Comparison of ENCODE assay signal across 9 mouse cellular contexts in genomic region chr4:40868554-40869232, GRCm38 (mm10). TPM values are rescaled to one million over a fixed set of nuclear protein-coding genes. Genes with fewer than 3 reads are reported as not detected.
DNase-seq lines count a peak whose midpoint lies in the region; ATAC-seq lines count a peak whose summit lies in the region.
"Had no signal": no experiment of that assay in that cellular context is flagged by ENCODE, and none has a peak within 500 bp of the region (broad histone marks: within the 10 kb centered on the region; RNA-seq: fewer than 3 reads in every experiment).

No protein-coding gene starts in this region.

- H3K9me3 ChIP-seq in heart, embryonic 12.5 days (replicated peaks) = no peaks in the 10 kb centered on the region
- no peaks in the 10 kb centered on the region for H3K9me3 ChIP-seq in neural tube, embryonic 15.5 days (replicated peaks)

- DNase-seq in heart, adult 11 months = peak; percentile 99
- DNase-seq in adrenal gland, adult 2 months = peak; percentile 90
- DNase-seq in gastrocnemius, postnatal 10 days = peak; percentile 82
- DNase-seq in kidney, adult 9 months = peak; percentile 84
- peak; percentile 94 for DNase-seq in lung, postnatal 10 days
- DNase-seq in spleen, adult 18-20 months = no peak

- WGBS in heart, embryonic 12.5 days = 67% methylated on average over 13 of the region's 13 CpGs
- WGBS in neural tube, embryonic 15.5 days = 75% methylated on average over 13 of the region's 13 CpGs

- no peaks in the 10 kb centered on the region for H3K27me3 ChIP-seq in heart, embryonic 12.5 days (replicated peaks)
- H3K27me3 ChIP-seq in neural tube, embryonic 15.5 days (replicated peaks) = no peaks in the 10 kb centered on the region

- ATAC-seq in heart, embryonic 12.5 days (ENCODE audit: insufficient number of reproducible peaks, low FRiP score) = no peak
- no peak for ATAC-seq in neural tube, embryonic 15.5 days (ENCODE audit: low FRiP score)

- no peak overlapping the region for H3K27ac ChIP-seq in heart, embryonic 12.5 days (ENCODE audit: poor library complexity, severe bottlenecking)
- H3K27ac ChIP-seq in neural tube, embryonic 15.5 days (replicated peaks) = no peak overlapping the region

- H3K36me3 ChIP-seq in heart, embryonic 12.5 days = no peaks in the 10 kb centered on the region
- no peaks in the 10 kb centered on the region for H3K36me3 ChIP-seq in neural tube, embryonic 15.5 days

- H3K4me2 ChIP-seq in heart, embryonic 12.5 days = no peak overlapping the region
- H3K4me2 ChIP-seq in neural tube, embryonic 15.5 days = no peak overlapping the region

- H3K4me1 ChIP-seq in heart, embryonic 12.5 days (replicated peaks) = peaks cover 12% of the 10 kb centered on the region
- peaks cover 4% of the 10 kb centered on the region; the same call in 1 of the 2 replicates for H3K4me1 ChIP-seq in neural tube, embryonic 15.5 days

- no peak overlapping the region for H3K9ac ChIP-seq in heart, embryonic 12.5 days
- H3K9ac ChIP-seq in neural tube, embryonic 15.5 days (replicated peaks) = no peak overlapping the region

- H3K4me3 ChIP-seq in heart, embryonic 12.5 days = no peak overlapping the region
- H3K4me3 ChIP-seq in neural tube, embryonic 15.5 days (replicated peaks) = no peak overlapping the region
- H3K4me3 ChIP-seq: erythroblast, embryonic 14.5 days had no signal

RNA-seq across cellular contexts. Expression of gene B4galt1, which starts 14.9 kb away (rescaled TPM):
- 56.5 and 58.0 TPM in 2 replicates for polyA plus RNA-seq in heart, embryonic 12.5 days (2016; fragmentation: Nextera tagmentation; extraction: Ambion mirVana)
- total RNA-seq in adrenal gland, adult 2 months (2021) = 10 to 100 TPM; 53.0 to 67.7 TPM
- polyA plus RNA-seq in adrenal gland, adult 2 months (2012; rRNA removed) = 166 and 197 TPM in 2 replicates
- 10 to 100 TPM; 52.0 to 58.6 TPM for total RNA-seq in gastrocnemius, postnatal 10 days (2021)
- polyA plus RNA-seq in neural tube, embryonic 15.5 days (2015; fragmentation: Nextera tagmentation; extraction: Ambion mirVana) = 8.8 and 16.6 TPM in 2 replicates

RNA-seq across cellular contexts. Expression of gene Spink4, which starts 51.2 kb away (rescaled TPM):
- 8.9 and 10.4 TPM in 2 replicates for polyA plus RNA-seq in heart, embryonic 12.5 days (2016; fragmentation: Nextera tagmentation; extraction: Ambion mirVana)
- total RNA-seq in adrenal gland, adult 2 months (2021) = 100 to 1,000 TPM in 1 of 2 experiments, not detected in 1; 112 TPM
- 6.3 and 15.7 TPM in 2 replicates for polyA plus RNA-seq in adrenal gland, adult 2 months (2012; rRNA removed)
- not detected for total RNA-seq in gastrocnemius, postnatal 10 days (2021)
- 4.2 TPM in 1 of 2 replicates, not detected in the other for polyA plus RNA-seq in neural tube, embryonic 15.5 days (2015; fragmentation: Nextera tagmentation; extraction: Ambion mirVana)
- polyA plus RNA-seq: erythroblast, embryonic 14.5 days had no signal

Comparison
In these comparisons a context has a peak if more than half of its experiments do, and no peak if none do; other contexts are left out.
1. DNase-seq: peak in heart, adult 11 months (single experiment), adrenal gland, adult 2 months (single experiment), gastrocnemius, postnatal 10 days (single experiment), kidney, adult 9 months (single experiment) and lung, postnatal 10 days (single experiment); none in spleen, adult 18-20 months (0 of 2).